Mouse (Mus musculus) megakaryocyte, embryonic 14.5 days (primary cell): Measurements from ENCODE around the gene Mab21l3. TPM values are rescaled to one million over a fixed set of nuclear protein-coding genes. Genes with fewer than 3 reads are reported as not detected.
"Not testable (repeated sequence)": the region's sequence is repeated elsewhere in the genome, so short reads cannot be mapped to it uniquely, and the experiment has no call there.

Experiments
- H3K27me3 ChIP-seq: replicated peaks from 2 replicates; pipeline ENCODE3; 2012; ENCODE audit warnings: inconsistent platforms
- H3K36me3 ChIP-seq: replicated peaks from 2 replicates; pipeline ENCODE3; 2012; ENCODE audit warnings: low read length, inconsistent platforms, mixed read lengths
- H3K4me1 ChIP-seq: 2 replicates; pipeline ENCODE4 v1.6.1; 2012; ENCODE audit warnings: inconsistent platforms
- H3K4me3 ChIP-seq: replicated peaks from 2 replicates; pipeline ENCODE3; 2012; ENCODE audit warnings: moderate library complexity, mild to moderate bottlenecking, inconsistent platforms
- H3K9me3 ChIP-seq: 2 replicates; pipeline ENCODE4 v1.6.1; 2012; ENCODE audit warnings: inconsistent platforms
- FLI1 ChIP-seq: IDR thresholded peaks from 2 replicates; pipeline ENCODE4 v1.6.1; 2012; ENCODE audit warnings: low read length, inconsistent platforms, mixed read lengths
- GATA1 ChIP-seq: IDR thresholded peaks from 3 replicates; pipeline ENCODE4 v1.6.1; 2012; ENCODE audit warnings: mixed read lengths, low read length, inconsistent platforms, borderline replicate concordance
- polyA plus RNA-seq: library from polyadenylated mRNA; stranded (reverse); fragments of >175 nt; gene quantifications from 2 replicates; pipeline ENCODE4 v1.2.3, GENCODE M21; 2012; ENCODE audit warnings: low replicate concordance; ENCODE audit not compliant: insufficient read depth

The Mab21l3 gene
- polyA plus RNA-seq, 1 experiment: 0.19 TPM

GRCm38 (mm10) chr3:101827220-101827715 is 21.5 kb downstream of the Mab21l3 start:
- Histone ChIP-seq H3K9me3 (no peaks in the 10 kb centered on the region; the same call in 1 of the 2 replicates), H3K27me3 (peaks cover 38% of the 10 kb centered on the region), H3K4me3 (no peak overlapping the region), H3K36me3 (no peaks in the 10 kb centered on the region), H3K4me1 (peaks cover 8% of the 10 kb centered on the region)
- TF ChIP-seq GATA1 (no peak), FLI1 (no peak)

GRCm38 (mm10) chr3:101824338-101824737 is 24.4 kb downstream of the Mab21l3 start:
- TF ChIP-seq GATA1 (no peak), FLI1 (no peak)
- Histone ChIP-seq H3K4me1 (no peaks in the 10 kb centered on the region), H3K9me3 (peaks cover 4% of the 10 kb centered on the region; the same call in 1 of the 2 replicates), H3K36me3 (no peaks in the 10 kb centered on the region), H3K4me3 (no peak overlapping the region), H3K27me3 (peaks cover 35% of the 10 kb centered on the region)

GRCm38 (mm10) chr3:101822052-101822451 is 26.7 kb downstream of the Mab21l3 start:
- Histone ChIP-seq H3K27me3 (peaks cover 33% of the 10 kb centered on the region), H3K36me3 (no peaks in the 10 kb centered on the region), H3K9me3 (peaks cover 14% of the 10 kb centered on the region), H3K4me1 (no peaks in the 10 kb centered on the region), H3K4me3 (no peak overlapping the region)
- no peak for TF ChIP-seq FLI1
- TF ChIP-seq GATA1: no peak

- not testable (repeated sequence) for H3K4me1 ChIP-seq, H3K4me3 ChIP-seq, H3K36me3 ChIP-seq
- H3K27me3 ChIP-seq: peaks cover 32% of the 10 kb centered on the region
- peaks cover 14% of the 10 kb centered on the region for H3K9me3 ChIP-seq
Measured at GRCm38 (mm10) chr3:101820708-101821107, 28.1 kb downstream of the Mab21l3 start.

- no peaks in the 10 kb centered on the region for H3K36me3 ChIP-seq
- TF ChIP-seq FLI1 (no peak), GATA1 (no peak)
- H3K27me3 ChIP-seq: peaks cover 45% of the 10 kb centered on the region
- peaks cover 11% of the 10 kb centered on the region for H3K4me1 ChIP-seq
- no peak overlapping the region for H3K4me3 ChIP-seq
- H3K9me3 ChIP-seq: peaks cover 10% of the 10 kb centered on the region
Measured at GRCm38 (mm10) chr3:101816006-101816405, 32.8 kb downstream of the Mab21l3 start.

GRCm38 (mm10) chr3:101814790-101815189 is 34.0 kb downstream of the Mab21l3 start:
- Histone ChIP-seq H3K36me3 (no peaks in the 10 kb centered on the region), H3K27me3 (peaks cover 44% of the 10 kb centered on the region), H3K4me3 (no peak overlapping the region), H3K9me3 (peaks cover 10% of the 10 kb centered on the region), H3K4me1 (peaks cover 11% of the 10 kb centered on the region)
- TF ChIP-seq FLI1 (no peak), GATA1 (no peak)

- H3K36me3 ChIP-seq: no peaks in the 10 kb centered on the region
- no peaks in the 10 kb centered on the region for H3K9me3 ChIP-seq
- no peak overlapping the region for H3K4me3 ChIP-seq
- peaks cover 40% of the 10 kb centered on the region for H3K27me3 ChIP-seq
- peaks cover 11% of the 10 kb centered on the region for H3K4me1 ChIP-seq
- no peak for TF ChIP-seq GATA1
Measured at GRCm38 (mm10) chr3:101812341-101812962, 36.3 kb downstream of the Mab21l3 start.

GRCm38 (mm10) chr3:101811931-101812330 is 36.8 kb downstream of the Mab21l3 start:
- H3K4me3 ChIP-seq: no peak overlapping the region
- peaks cover 11% of the 10 kb centered on the region for H3K4me1 ChIP-seq
- no peaks in the 10 kb centered on the region for H3K9me3 ChIP-seq
- TF ChIP-seq FLI1: no peak
- no peak for TF ChIP-seq GATA1
- no peaks in the 10 kb centered on the region for H3K36me3 ChIP-seq
- H3K27me3 ChIP-seq: peaks cover 40% of the 10 kb centered on the region

GRCm38 (mm10) chr3:101807646-101808045 is 41.1 kb downstream of the Mab21l3 start:
- Histone ChIP-seq H3K36me3 (no peaks in the 10 kb centered on the region), H3K27me3 (peaks cover 19% of the 10 kb centered on the region), H3K4me1 (peaks cover 31% of the 10 kb centered on the region), H3K4me3 (no peak overlapping the region), H3K9me3 (no peaks in the 10 kb centered on the region)
- no peak for TF ChIP-seq GATA1
- TF ChIP-seq FLI1: no peak

- no peaks in the 10 kb centered on the region for H3K36me3 ChIP-seq
- TF ChIP-seq FLI1 (no peak), GATA1 (no peak)
- no peaks in the 10 kb centered on the region for H3K9me3 ChIP-seq
- no peak overlapping the region for H3K4me3 ChIP-seq
- peaks cover 38% of the 10 kb centered on the region for H3K4me1 ChIP-seq
- H3K27me3 ChIP-seq: peaks cover 19% of the 10 kb centered on the region
Measured at GRCm38 (mm10) chr3:101806941-101807340, 41.8 kb downstream of the Mab21l3 start.
